Mouse (Mus musculus) lung, embryonic 15.5 days (tissue): ENCODE data around the gene Olfr726. TPM values are rescaled to one million over a fixed set of nuclear protein-coding genes. Genes with fewer than 3 reads are reported as not detected.

ENCODE experiments used
- ATAC-seq: fragments of 200-750 bp; cut with Nextera tagmentation; 2 replicates; pipeline ENCODE4 v1.8.0; 2017; ENCODE audit warnings: moderate number of reproducible peaks, borderline replicate concordance; ENCODE audit not compliant: low FRiP score, low TSS enrichment; ENCODE audit errors: extremely low read depth
- H3K27ac ChIP-seq: fragments of 300-500 bp; sonication (generic); 2 replicates; pipeline ENCODE4 v1.5.1; 2015; ENCODE audit warnings: moderate library complexity, mild to moderate bottlenecking, inconsistent platforms
- H3K27me3 ChIP-seq: fragments of 300-500 bp; sonication (generic); 2 replicates; pipeline ENCODE4 v1.6.1; 2015; ENCODE audit warnings: inconsistent platforms
- H3K36me3 ChIP-seq: fragments of 300-500 bp; sonication (generic); 2 replicates; pipeline ENCODE4 v1.6.1; 2015; ENCODE audit warnings: inconsistent platforms
- H3K4me1 ChIP-seq: fragments of 300-500 bp; sonication (generic); 2 replicates; pipeline ENCODE4 v1.6.1; 2015; ENCODE audit warnings: inconsistent platforms
- H3K4me2 ChIP-seq: fragments of 300-500 bp; sonication (generic); 2 replicates; pipeline ENCODE4 v1.6.1; 2015; ENCODE audit warnings: inconsistent platforms, mild to moderate bottlenecking, moderate library complexity
- H3K4me3 ChIP-seq: fragments of 300-500 bp; sonication (generic); 2 replicates; pipeline ENCODE4 v1.5.1; 2015; ENCODE audit warnings: mild to moderate bottlenecking, inconsistent platforms
- H3K9ac ChIP-seq: fragments of 300-500 bp; sonication (generic); 2 replicates; pipeline ENCODE4 v1.6.1; 2015; ENCODE audit warnings: inconsistent platforms
- H3K9me3 ChIP-seq: fragments of 300-500 bp; sonication (generic); 2 replicates; pipeline ENCODE4 v1.6.1; 2016; ENCODE audit warnings: inconsistent platforms
- WGBS: fragments of 180-500 bp; shearing (Covaris S2); methylation state at CpG from one replicate; pipeline ENCODE4 v1.1.7; 2015; 5-methylcytosine and 5-hydroxymethylcytosine counted together
- polyA plus RNA-seq: library from polyadenylated mRNA; unstranded; fragments of >200 nt; fragmentation: Nextera tagmentation; extraction: Ambion mirVana; gene quantifications from 2 replicates; pipeline ENCODE4 v1.2.1, GENCODE M21; 2015

The Olfr726 gene
- not detected in 2 replicates for polyA plus RNA-seq

DNA sequence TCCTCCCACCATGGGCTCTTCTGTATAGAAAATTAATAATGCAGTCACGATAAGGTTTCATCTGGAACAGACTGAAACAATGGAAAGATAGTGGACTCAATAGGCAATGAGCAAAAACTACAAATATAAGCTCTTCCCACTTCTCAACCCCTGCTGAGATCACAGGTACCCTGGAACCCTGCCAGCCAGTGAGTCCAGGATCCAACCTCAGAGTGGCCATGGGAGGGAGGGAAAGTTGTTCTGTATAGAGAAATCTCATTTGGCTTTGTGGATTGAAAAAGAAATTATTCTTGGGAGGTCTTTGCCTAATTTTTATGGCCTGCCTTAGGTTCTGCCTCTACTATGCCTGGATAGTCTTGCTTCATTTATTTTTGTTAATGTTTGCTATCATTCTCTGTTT is at the start of gene Olfr726:
Gene Olfr726, minus strand, starts transcription at position 101 of the 400 bp plus-strand sequence.
- H3K4me1 ChIP-seq = no peaks in the 10 kb centered on the region
- no peaks in the 10 kb centered on the region for H3K9me3 ChIP-seq
- no peak for ATAC-seq
- H3K36me3 ChIP-seq = no peaks in the 10 kb centered on the region
- no peaks in the 10 kb centered on the region for H3K27me3 ChIP-seq
- no peak within 1 kb of the TSS for H3K27ac ChIP-seq
- no peak within 1 kb of the TSS for H3K4me3 ChIP-seq
- H3K9ac ChIP-seq = no peak within 1 kb of the TSS
- no peak within 1 kb of the TSS for H3K4me2 ChIP-seq
- 68% methylated on average over 1 of the region's 1 CpGs for WGBS

DNA sequence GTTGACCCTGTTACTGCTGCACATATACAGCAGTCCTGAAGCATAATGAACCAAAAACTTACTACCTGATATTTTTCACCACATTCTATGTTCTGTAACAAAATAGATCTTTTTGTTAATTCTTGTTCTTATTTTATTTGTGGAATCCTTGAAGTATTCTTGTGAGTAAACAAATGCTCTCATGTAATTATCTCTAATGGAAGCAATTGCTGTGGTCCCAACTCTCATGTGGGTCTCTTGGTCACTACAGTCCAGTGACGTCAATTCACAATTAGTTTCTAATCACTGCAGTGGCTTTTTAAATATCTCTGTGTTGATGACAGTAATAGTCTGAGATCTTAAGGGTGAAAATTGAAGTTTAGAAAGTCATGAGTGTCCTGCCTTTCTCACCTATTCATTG is 32.1 kb upstream of the Olfr726 start, which contains the start of gene Olfr727:
Gene Olfr727, plus strand, starts transcription at position 301 of the 400 bp plus-strand sequence.
- no peak within 1 kb of the TSS for H3K4me3 ChIP-seq
- no peak within 1 kb of the TSS for H3K9ac ChIP-seq
- no peaks in the 10 kb centered on the region for H3K4me1 ChIP-seq
- H3K27me3 ChIP-seq = no peaks in the 10 kb centered on the region
- H3K27ac ChIP-seq = no peak within 1 kb of the TSS
- H3K4me2 ChIP-seq = no peak within 1 kb of the TSS
- H3K9me3 ChIP-seq = no peaks in the 10 kb centered on the region
- no peaks in the 10 kb centered on the region for H3K36me3 ChIP-seq
- 83% methylated on average over 1 of the region's 1 CpGs for WGBS
- no peak for ATAC-seq

DNA sequence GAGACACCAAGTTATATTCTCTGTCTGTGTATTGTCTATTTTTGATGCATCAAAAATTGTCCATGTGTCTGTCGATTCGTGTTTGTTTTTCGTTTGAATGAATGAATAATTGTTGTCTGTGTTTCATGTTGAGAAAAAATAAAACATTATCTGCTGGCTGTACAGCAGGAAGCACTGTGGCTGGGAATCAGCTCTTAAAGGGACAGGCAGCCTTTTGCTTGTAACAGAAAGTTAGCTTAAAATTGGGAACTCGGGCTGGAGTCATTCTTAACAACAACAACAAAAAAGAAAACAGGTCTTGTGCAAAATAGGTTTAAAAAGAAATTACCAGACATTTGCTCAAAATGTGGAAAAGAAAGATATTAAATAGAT is 28.0 kb downstream of the Olfr726 start:
- no peaks in the 10 kb centered on the region for H3K4me1 ChIP-seq
- WGBS = 0% methylated on average over 4 of the region's 4 CpGs
- H3K4me2 ChIP-seq = peak overlapping the region; percentile 96
- no peaks in the 10 kb centered on the region for H3K36me3 ChIP-seq
- no peaks in the 10 kb centered on the region for H3K9me3 ChIP-seq
- H3K27ac ChIP-seq = peak overlapping the region; percentile 80; the same call in 1 of the 2 replicates
- no peaks in the 10 kb centered on the region for H3K27me3 ChIP-seq
- H3K4me3 ChIP-seq = peak overlapping the region; percentile 71
- ATAC-seq = peak; percentile 15; the same call in 1 of the 2 replicates
- no peak overlapping the region for H3K9ac ChIP-seq

DNA sequence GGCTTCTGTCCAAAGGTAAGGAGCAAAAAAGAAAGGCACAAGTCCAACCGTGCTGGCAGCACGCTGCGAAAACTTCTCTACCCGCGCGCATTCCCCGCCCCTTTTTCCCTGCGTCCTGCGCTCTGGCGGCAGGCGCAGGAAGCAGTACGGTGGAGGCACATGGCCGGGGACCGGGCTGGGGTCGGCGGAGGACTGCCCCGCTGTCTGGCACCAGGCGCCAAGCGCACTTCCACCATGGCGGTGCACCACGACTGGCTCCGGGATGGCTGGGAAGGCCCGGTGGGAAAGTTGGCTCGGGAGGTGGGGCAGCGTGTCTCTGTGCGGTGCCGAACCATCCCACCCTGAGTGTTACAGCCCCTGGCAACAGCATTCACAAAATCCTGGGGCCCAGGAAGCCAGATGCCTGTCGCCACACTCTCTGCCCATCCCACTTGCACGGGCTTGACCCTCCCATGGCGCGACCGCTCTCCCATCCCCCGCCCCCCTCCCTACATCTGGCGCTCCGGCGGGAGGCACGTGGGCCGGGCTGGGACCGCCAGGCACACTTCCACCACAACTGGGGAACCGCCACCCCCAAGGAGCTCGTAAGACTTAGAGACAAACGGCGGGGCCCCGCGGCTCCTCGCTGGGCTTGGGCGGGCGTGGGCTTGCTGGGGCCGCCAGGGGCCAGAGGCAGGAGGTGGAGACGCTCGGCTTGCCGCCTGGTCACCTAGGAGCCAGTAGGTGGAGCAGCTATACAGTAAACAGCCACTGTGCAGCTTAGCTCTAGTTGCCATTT is 28.6 kb downstream of the Olfr726 start:
- H3K9ac ChIP-seq = peak overlapping the region; percentile 51
- peak overlapping the region; percentile 80 for H3K27ac ChIP-seq
- H3K4me2 ChIP-seq = peak overlapping the region; percentile 96
- no peaks in the 10 kb centered on the region for H3K9me3 ChIP-seq
- H3K36me3 ChIP-seq = no peaks in the 10 kb centered on the region
- H3K4me1 ChIP-seq = no peaks in the 10 kb centered on the region
- 2% methylated on average over 49 of the region's 52 CpGs for whole genome bisulfite sequencing
- ATAC-seq = peak; percentile 95
- no peaks in the 10 kb centered on the region for H3K27me3 ChIP-seq
- peak overlapping the region; percentile 71 for H3K4me3 ChIP-seq

DNA sequence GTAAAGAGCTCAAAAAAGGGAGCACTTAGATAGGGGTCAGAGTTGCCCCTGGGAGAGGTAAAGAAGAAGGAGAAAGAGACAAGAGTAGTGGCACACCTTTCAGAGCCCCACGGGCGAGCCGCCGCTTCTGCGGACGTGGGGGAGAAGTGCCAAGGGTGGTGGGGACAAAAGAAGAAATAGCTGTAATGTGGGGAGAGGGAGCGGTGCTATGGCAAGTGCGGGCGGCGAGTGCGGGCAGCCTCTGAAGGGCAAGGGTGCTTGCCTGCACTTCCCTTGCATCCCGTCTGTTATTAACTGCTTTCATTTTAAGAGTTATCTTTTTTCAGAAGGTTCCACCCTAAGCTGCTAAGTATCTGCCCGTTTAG is 29.2 kb downstream of the Olfr726 start:
- H3K27me3 ChIP-seq = no peaks in the 10 kb centered on the region
- peak overlapping the region; percentile 80 for H3K27ac ChIP-seq
- no peaks in the 10 kb centered on the region for H3K4me1 ChIP-seq
- H3K9ac ChIP-seq = peak overlapping the region; percentile 51
- no peaks in the 10 kb centered on the region for H3K36me3 ChIP-seq
- peak overlapping the region; percentile 96 for H3K4me2 ChIP-seq
- H3K9me3 ChIP-seq = no peaks in the 10 kb centered on the region
- peak; percentile 25; the same call in 1 of the 2 replicates for ATAC-seq
- H3K4me3 ChIP-seq = peak overlapping the region; percentile 71
- WGBS = 0% methylated on average over 13 of the region's 13 CpGs

DNA sequence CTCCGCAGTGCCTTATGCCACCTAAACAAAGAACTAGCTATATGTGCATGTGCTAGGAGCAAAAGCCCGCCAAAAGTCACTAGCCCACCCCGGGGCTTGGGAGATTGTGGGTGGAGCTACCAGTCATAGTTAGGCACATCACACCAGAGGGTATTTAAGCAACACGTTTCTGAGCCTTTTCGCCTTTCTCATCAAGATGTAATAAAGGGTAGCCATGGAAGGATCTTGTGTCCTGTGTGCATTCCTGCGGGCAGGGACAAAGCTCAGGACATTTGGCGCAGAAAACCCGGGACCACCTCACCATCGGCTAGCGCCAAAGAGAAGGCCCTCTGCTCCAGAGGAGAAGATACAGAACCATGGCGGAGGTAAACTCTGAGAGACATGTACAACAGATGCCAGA is 29.6 kb downstream of the Olfr726 start:
- no peak overlapping the region for H3K27ac ChIP-seq
- H3K4me1 ChIP-seq = no peaks in the 10 kb centered on the region
- no peaks in the 10 kb centered on the region for H3K9me3 ChIP-seq
- H3K27me3 ChIP-seq = no peaks in the 10 kb centered on the region
- peak overlapping the region; percentile 71 for H3K4me3 ChIP-seq
- ATAC-seq = no peak
- H3K4me2 ChIP-seq = peak overlapping the region; percentile 96
- WGBS = 9% methylated on average over 11 of the region's 11 CpGs
- H3K36me3 ChIP-seq = no peaks in the 10 kb centered on the region
- peak overlapping the region; percentile 51 for H3K9ac ChIP-seq

DNA sequence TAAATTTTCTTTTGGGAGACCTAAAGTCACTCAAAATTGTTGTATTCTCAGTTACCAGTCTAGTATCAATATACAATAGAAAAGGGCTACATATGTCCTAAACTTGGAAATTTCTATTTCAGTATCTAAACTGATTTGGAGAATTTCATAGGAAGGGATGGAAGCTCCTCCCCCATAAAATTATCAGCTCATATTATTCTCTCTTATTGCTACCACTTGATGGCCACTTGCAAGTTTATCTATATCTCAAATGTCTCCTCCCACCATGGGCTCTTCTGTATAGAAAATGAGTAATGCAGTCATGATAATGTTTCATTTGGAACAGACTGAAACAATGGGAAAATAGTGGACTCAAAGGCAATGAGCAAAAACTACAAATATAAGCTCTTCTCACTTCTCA is 50.5 kb downstream of the Olfr726 start, which contains the start of gene Olfr725:
Gene Olfr725, minus strand, starts transcription at position 101 of the 400 bp plus-strand sequence.
- Histone ChIP-seq H3K4me2 (no peak within 1 kb of the TSS), H3K9me3 (peaks cover 3% of the 10 kb centered on the region; the same call in 1 of the 2 replicates), H3K4me1 (no peaks in the 10 kb centered on the region), H3K36me3 (no peaks in the 10 kb centered on the region), H3K4me3 (no peak within 1 kb of the TSS), H3K27me3 (no peaks in the 10 kb centered on the region), H3K9ac (no peak within 1 kb of the TSS), H3K27ac (no peak within 1 kb of the TSS)
- no peak for ATAC-seq

Other genes with a start within 250 kb of the Olfr726 start
- gene Olfr722, start 189.0 kb downstream of the Olfr726 start, polyA plus RNA-seq = not detected in 2 replicates
- not detected in 2 replicates for gene Olfr723, start 159.2 kb downstream of the Olfr726 start, polyA plus RNA-seq
- not detected in 2 replicates for gene Olfr724, start 127.7 kb downstream of the Olfr726 start, polyA plus RNA-seq
- not detected in 2 replicates for gene Olfr725, start 50.6 kb downstream of the Olfr726 start, polyA plus RNA-seq
- gene Olfr727, start 32.2 kb upstream of the Olfr726 start, polyA plus RNA-seq = not detected in 2 replicates
- not detected in 2 replicates for gene Olfr728, start 51.7 kb upstream of the Olfr726 start, polyA plus RNA-seq
- not detected in 2 replicates for gene Olfr729, start 62.0 kb upstream of the Olfr726 start, polyA plus RNA-seq
- gene Olfr730, start 97.2 kb upstream of the Olfr726 start, polyA plus RNA-seq = not detected in 2 replicates
- not detected in 2 replicates for gene Olfr731, start 150.9 kb upstream of the Olfr726 start, polyA plus RNA-seq
- gene Olfr732, start 193.3 kb upstream of the Olfr726 start, polyA plus RNA-seq = not detected in 2 replicates
- not detected in 2 replicates for gene Olfr733, start 210.6 kb upstream of the Olfr726 start, polyA plus RNA-seq
- gene Olfr734, start 235.8 kb upstream of the Olfr726 start, polyA plus RNA-seq = not detected in 2 replicates